Mouse (Mus musculus) neural tube, embryonic 14.5 days (tissue): Measurements from ENCODE around the gene Trim65. TPM values are rescaled to one million over a fixed set of nuclear protein-coding genes. Genes with fewer than 3 reads are reported as not detected.

ENCODE experiments used
- ATAC-seq: fragments of 200-750 bp; cut with Nextera tagmentation; 2 replicates; pipeline ENCODE4 v1.8.0; 2017; ENCODE audit warnings: low read depth, mild to moderate bottlenecking, moderate TSS enrichment, moderate library complexity
- H3K27ac ChIP-seq: fragments of 300-500 bp; sonication (generic); 2 replicates; pipeline ENCODE4 v1.5.1; 2014; ENCODE audit warnings: low read depth, mild to moderate bottlenecking, control low read depth, low read length, moderate library complexity, mixed read lengths
- H3K27me3 ChIP-seq: fragments of 300-500 bp; sonication (generic); 2 replicates; pipeline ENCODE4 v1.6.1; 2014; ENCODE audit warnings: low read length; ENCODE audit not compliant: control insufficient read depth, insufficient read depth
- H3K36me3 ChIP-seq: fragments of 300-500 bp; sonication (generic); 2 replicates; pipeline ENCODE4 v1.6.1; 2014; ENCODE audit warnings: low read length, mixed read lengths; ENCODE audit not compliant: control insufficient read depth, insufficient read depth
- H3K4me1 ChIP-seq: fragments of 300-500 bp; sonication (generic); 2 replicates; pipeline ENCODE4 v1.6.1; 2014; ENCODE audit warnings: low read length; ENCODE audit not compliant: control insufficient read depth, insufficient read depth
- H3K4me2 ChIP-seq: fragments of 300-500 bp; sonication (generic); 2 replicates; pipeline ENCODE4 v1.6.1; 2014; ENCODE audit warnings: mild to moderate bottlenecking, low read depth, low read length, control low read depth
- H3K4me3 ChIP-seq: fragments of 300-500 bp; sonication (generic); 2 replicates; pipeline ENCODE4 v1.5.1; 2014; ENCODE audit warnings: low read depth, low read length, control low read depth, mixed read lengths
- H3K9ac ChIP-seq: fragments of 300-500 bp; sonication (generic); replicated peaks from 2 replicates; pipeline ENCODE4 v1.6.1; 2014; ENCODE audit warnings: low read depth, mild to moderate bottlenecking, control low read depth, low read length, mixed read lengths
- H3K9me3 ChIP-seq: fragments of 300-500 bp; sonication (generic); 2 replicates; pipeline ENCODE4 v1.6.1; 2016; ENCODE audit warnings: low read length; ENCODE audit not compliant: control insufficient read depth
- WGBS: fragments of 180-500 bp; shearing (Covaris S2); extraction: QIAGEN DNeasy Blood & Tissue Kit; methylation state at CpG from one replicate; pipeline ENCODE4 v1.1.7; 2014; 5-methylcytosine and 5-hydroxymethylcytosine counted together
- polyA plus RNA-seq: library from polyadenylated mRNA; unstranded; fragments of >200 nt; fragmentation: Nextera tagmentation; extraction: Ambion mirVana; gene quantifications from 2 replicates; pipeline ENCODE4 v1.2.1, GENCODE M21; 2014

The Trim65 gene
- polyA plus RNA-seq, 1 experiment from 2014 or later: 3.1 TPM

DNA sequence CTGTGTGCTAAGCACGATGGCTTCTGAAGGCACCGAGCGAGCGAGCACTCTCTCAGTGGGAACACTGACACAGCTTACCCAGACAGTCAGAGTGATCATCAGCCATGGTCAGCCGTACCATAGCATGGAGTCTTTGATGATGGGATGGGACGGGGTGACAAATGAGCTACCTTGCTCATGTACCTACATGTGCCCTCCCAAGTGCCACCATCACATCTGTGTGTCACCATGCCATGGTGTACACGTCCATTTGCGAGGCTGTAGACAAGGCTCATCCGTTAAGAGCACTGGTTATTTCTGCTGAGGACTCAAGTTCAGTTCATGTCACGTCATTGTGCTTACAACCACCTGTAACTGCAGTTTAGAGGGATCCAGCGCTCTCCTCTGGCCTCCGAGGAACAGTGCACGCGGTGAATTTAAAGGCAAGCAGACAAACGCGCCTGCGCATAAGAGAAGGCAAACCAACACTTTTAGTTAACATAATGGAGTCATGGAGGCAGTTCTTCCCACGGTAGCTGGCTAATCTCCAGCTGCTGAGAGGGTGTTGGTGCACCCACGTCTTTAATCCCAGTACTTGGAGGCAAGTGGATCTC lies 19.2 kb downstream of the Trim65 start:
- no peaks in the 10 kb centered on the region for H3K36me3 ChIP-seq
- no peak overlapping the region for H3K4me2 ChIP-seq
- 85% methylated on average over 19 of the region's 19 CpGs for WGBS
- H3K9ac ChIP-seq: no peak overlapping the region
- no peak overlapping the region for H3K4me3 ChIP-seq
- peaks cover 41% of the 10 kb centered on the region for H3K27me3 ChIP-seq
- H3K9me3 ChIP-seq: no peaks in the 10 kb centered on the region
- ATAC-seq: no peak
- peaks cover 3% of the 10 kb centered on the region; the same call in 1 of the 2 replicates for H3K4me1 ChIP-seq
- no peak overlapping the region for H3K27ac ChIP-seq

DNA sequence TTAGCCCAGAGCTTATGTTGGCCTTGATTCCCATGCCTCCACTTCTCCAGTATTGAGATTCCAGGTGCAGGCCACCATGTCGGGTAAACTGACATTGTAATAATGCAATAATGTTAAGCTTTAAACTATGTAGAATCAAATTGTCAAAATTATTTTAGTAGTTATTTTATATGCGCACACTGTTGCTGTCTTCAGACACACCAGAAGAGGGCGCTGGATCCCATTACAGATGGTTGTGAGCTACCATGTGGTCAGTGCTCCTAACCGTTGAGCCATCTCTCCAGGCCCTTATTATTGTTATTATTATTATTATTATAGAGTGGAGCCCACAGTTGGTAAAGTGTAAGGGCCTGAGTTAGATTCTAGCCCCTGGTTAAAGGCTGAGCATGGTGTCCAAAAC lies 19.9 kb downstream of the Trim65 start:
- WGBS: 79% methylated on average over 4 of the region's 4 CpGs
- Histone ChIP-seq H3K4me2 (no peak overlapping the region), H3K9ac (no peak overlapping the region), H3K27ac (no peak overlapping the region), H3K4me3 (no peak overlapping the region), H3K36me3 (no peaks in the 10 kb centered on the region), H3K9me3 (no peaks in the 10 kb centered on the region), H3K27me3 (peaks cover 43% of the 10 kb centered on the region), H3K4me1 (peaks cover 3% of the 10 kb centered on the region; the same call in 1 of the 2 replicates)
- ATAC-seq: no peak

DNA sequence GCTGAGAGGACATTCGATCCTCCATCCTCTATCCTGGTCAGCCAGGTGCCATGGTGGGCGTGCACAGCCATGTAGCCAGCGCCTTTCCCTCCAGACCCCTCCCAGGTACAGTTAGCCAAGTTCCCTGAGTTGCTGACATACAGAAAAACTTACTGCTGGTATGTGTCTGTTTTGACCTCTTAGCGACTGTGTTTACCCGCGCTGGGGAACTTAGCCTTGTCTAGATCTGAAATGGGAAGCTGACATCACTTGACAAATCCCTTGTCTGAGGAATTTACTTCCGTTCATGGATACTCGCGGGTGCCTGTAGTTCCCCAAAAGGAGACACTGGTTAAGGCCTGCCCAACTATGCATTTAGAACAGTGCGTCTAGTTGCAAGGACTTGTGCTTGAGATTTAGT lies 20.4 kb downstream of the Trim65 start:
- Histone ChIP-seq H3K27me3 (peaks cover 43% of the 10 kb centered on the region), H3K9ac (no peak overlapping the region), H3K36me3 (no peaks in the 10 kb centered on the region), H3K27ac (no peak overlapping the region), H3K4me2 (peak overlapping the region; percentile 45; the same call in 1 of the 2 replicates), H3K9me3 (no peaks in the 10 kb centered on the region), H3K4me3 (peak overlapping the region; percentile 25; the same call in 1 of the 2 replicates), H3K4me1 (peaks cover 3% of the 10 kb centered on the region; the same call in 1 of the 2 replicates)
- ATAC-seq: no peak
- WGBS: 35% methylated on average over 10 of the region's 10 CpGs

DNA sequence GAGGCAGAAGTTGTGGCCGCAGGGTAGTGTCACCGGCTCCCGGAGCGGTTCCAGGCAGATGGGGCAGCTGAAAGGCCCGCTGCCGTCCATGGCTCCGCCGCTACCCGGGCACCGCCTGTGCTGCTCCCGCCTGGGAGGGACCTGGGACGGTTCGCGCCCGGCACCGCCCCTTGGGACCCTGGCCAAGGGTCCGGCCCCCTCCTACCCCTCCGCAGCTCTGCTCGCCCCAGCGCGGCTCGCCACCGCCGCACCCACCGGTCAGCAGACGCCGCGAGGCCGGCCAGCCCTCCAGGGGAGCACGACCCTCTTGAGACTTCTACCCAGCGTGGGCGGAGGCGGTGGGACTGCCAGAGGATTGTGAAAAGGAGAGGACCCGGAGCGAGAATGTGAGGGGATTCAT lies 20.8 kb downstream of the Trim65 start:
- Histone ChIP-seq H3K9ac (peak overlapping the region; percentile 34; the same call in 1 of the 2 replicates), H3K36me3 (no peaks in the 10 kb centered on the region), H3K9me3 (no peaks in the 10 kb centered on the region), H3K27me3 (peaks cover 43% of the 10 kb centered on the region), H3K4me3 (peak overlapping the region; percentile 25), H3K4me2 (peak overlapping the region; percentile 45), H3K27ac (no peak overlapping the region), H3K4me1 (peaks cover 3% of the 10 kb centered on the region; the same call in 1 of the 2 replicates)
- no peak; the same call in 1 of the 2 replicates for ATAC-seq
- WGBS: under 1% methylated on average over 35 of the region's 35 CpGs

DNA sequence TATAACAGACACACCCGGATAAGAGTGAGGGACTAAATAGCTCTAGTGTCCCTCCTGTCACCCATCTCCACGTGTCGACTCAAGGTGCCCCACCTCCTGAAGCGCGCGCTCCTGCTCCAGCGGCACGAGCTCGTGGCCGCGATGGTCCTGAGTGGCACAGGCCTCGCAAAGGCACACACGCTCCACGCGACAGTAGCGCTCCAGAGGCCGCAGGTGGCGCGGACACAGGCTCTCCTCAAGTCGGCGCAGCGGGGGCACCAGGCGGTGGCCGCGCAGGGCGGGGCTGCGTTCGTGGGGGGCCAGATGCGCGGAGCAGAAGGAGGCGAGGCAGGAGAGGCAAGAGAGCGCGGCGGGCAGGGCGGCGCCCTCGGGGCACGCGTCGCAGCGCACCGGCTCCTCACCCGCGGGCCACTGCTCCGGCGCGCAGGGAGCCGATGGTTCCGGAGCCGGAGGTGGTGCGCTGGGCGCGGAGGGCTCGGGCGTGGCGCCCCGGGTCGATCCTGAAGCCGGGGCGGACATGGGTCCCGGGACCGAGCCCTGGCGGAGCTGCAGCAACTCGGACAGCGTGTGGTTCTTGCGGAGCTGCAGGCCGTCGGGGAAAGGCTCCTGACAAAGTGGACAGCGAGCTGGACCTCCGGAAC lies 21.4 kb downstream of the Trim65 start:
- H3K4me1 ChIP-seq: peaks cover 5% of the 10 kb centered on the region
- peaks cover 43% of the 10 kb centered on the region for H3K27me3 ChIP-seq
- H3K36me3 ChIP-seq: no peaks in the 10 kb centered on the region
- H3K27ac ChIP-seq: no peak overlapping the region
- WGBS: 3% methylated on average over 62 of the region's 70 CpGs
- H3K9ac ChIP-seq: peak overlapping the region; percentile 34; the same call in 1 of the 2 replicates
- H3K4me2 ChIP-seq: peak overlapping the region; percentile 45
- no peak; the same call in 1 of the 2 replicates for ATAC-seq
- peak overlapping the region; percentile 25 for H3K4me3 ChIP-seq
- H3K9me3 ChIP-seq: no peaks in the 10 kb centered on the region

DNA sequence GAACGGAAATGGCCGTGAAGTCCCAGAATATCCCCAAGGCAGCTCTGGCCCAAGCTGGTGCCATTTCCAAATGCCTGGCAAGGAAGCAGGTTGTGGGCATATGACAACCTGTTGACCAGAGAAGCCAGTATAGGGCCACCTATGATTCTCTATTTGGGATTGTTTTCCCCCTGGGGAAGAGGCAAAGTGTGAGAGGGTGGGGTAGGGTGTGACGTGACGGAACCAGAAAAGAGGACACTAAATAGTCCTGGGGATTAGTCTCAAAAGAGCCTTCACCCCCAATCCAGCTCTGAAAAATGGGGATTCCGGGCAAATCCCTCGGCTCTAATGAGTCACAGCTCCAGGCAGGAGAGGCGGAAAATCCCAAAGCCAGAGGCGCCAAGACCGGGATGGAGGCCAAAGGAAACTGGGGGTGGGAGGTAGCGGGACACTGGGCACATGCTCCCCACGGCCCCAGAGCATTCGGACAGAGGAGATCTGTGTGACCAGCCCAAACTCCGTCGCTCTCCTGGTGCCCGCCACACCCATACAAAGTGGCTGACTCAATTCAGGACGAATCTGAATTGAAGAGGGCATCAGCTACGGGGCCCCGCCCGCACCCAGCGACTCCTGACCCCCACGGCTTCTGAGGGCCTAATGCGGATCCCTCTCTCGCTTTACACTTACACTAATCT lies 22.3 kb downstream of the Trim65 start:
- Histone ChIP-seq H3K9me3 (no peaks in the 10 kb centered on the region), H3K4me1 (peaks cover 7% of the 10 kb centered on the region), H3K27ac (no peak overlapping the region), H3K27me3 (peaks cover 43% of the 10 kb centered on the region), H3K4me3 (no peak overlapping the region), H3K9ac (no peak overlapping the region), H3K4me2 (peak overlapping the region; percentile 45; the same call in 1 of the 2 replicates), H3K36me3 (no peaks in the 10 kb centered on the region)
- ATAC-seq: no peak
- WGBS: 4% methylated on average over 23 of the region's 23 CpGs

DNA sequence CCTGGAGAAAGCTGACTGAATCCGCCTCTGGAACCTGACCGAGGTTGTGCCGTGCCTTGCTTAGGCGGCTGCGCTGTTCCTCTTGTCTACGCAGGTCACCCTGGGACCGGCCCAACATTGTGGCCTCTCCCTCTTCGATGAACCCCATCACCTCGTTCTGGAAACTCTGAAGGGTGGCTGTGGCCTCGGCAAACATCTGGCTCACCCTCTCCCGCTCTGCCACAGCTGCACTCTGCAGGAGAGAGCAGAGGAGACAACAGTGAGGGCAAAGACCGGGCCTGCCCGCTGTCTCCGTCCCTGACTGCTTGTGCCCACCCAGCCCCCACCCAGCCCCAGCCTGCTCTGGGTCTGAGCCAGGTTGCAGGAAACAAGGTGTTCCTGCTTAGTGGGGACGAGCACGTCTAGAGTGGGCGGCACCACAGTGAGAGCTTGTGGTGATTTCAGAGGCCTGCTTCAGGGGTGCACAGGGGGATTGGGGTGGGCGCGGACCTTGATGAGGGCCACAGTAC lies 23.1 kb downstream of the Trim65 start:
- no peak for ATAC-seq
- H3K4me2 ChIP-seq: no peak overlapping the region
- peaks cover 43% of the 10 kb centered on the region for H3K27me3 ChIP-seq
- H3K36me3 ChIP-seq: no peaks in the 10 kb centered on the region
- peaks cover 7% of the 10 kb centered on the region for H3K4me1 ChIP-seq
- H3K27ac ChIP-seq: no peak overlapping the region
- H3K4me3 ChIP-seq: no peak overlapping the region
- 10% methylated on average over 19 of the region's 19 CpGs for whole genome bisulfite sequencing
- no peak overlapping the region for H3K9ac ChIP-seq
- H3K9me3 ChIP-seq: no peaks in the 10 kb centered on the region

DNA sequence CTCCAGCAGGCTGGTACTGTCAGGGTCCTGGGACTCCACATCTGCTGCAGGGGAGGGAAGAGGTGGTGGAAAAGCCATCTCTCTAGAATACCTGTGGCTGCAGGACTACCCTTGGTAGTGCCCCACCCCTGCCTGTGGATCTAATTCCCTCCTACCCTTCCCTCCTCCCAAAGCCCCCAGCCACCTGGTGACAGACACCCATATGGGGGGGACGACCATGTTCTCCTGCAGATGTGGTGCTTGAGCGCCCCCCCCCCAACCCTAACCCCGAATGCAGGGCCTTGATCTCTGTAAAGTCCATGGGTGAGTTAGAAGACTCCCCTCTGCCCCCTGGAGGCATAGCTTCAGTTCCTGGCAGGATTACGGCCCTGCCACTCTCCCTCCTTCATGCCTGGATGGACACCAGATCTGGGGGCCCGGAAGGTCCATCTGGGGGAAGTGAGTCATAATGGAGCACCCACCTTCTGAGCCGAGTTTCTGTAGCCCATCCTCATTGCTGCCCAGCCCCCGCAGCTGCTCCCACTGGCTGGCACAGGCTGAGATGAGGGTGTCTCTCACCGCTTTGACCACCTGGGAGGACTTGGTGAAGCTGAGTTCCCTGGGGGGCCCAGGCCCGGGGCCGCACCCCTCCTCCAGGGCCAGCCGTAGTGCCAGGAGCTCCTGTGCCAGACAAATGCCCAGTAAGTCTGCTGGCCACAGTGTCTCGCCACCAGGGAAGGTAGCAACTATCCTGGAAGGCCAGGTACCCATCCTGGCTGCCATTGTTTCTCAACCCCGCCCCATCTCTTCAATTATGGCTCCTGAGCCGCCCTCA lies 23.8 kb downstream of the Trim65 start:
- Histone ChIP-seq H3K4me1 (peaks cover 7% of the 10 kb centered on the region), H3K36me3 (no peaks in the 10 kb centered on the region), H3K27ac (no peak overlapping the region), H3K4me3 (no peak overlapping the region), H3K4me2 (no peak overlapping the region), H3K9ac (no peak overlapping the region), H3K9me3 (no peaks in the 10 kb centered on the region), H3K27me3 (peaks cover 43% of the 10 kb centered on the region)
- WGBS: 19% methylated on average over 14 of the region's 14 CpGs
- no peak for ATAC-seq
